Mouse (Mus musculus) central nervous system, embryonic 11.5 days (tissue): ENCODE results near the gene Ppa2. TPM values are rescaled to one million over a fixed set of nuclear protein-coding genes. Genes with fewer than 3 reads are reported as not detected.

Experiments
- polyA plus RNA-seq: library from polyadenylated mRNA; depleted of rRNA; stranded (reverse); fragments of >200 nt; gene quantifications from 2 replicates; pipeline ENCODE4 v1.2.3, GENCODE M21; 2012; rRNA removed

Ppa2 gene
- 31.2 and 44.7 TPM in 2 replicates for polyA plus RNA-seq

DNA sequence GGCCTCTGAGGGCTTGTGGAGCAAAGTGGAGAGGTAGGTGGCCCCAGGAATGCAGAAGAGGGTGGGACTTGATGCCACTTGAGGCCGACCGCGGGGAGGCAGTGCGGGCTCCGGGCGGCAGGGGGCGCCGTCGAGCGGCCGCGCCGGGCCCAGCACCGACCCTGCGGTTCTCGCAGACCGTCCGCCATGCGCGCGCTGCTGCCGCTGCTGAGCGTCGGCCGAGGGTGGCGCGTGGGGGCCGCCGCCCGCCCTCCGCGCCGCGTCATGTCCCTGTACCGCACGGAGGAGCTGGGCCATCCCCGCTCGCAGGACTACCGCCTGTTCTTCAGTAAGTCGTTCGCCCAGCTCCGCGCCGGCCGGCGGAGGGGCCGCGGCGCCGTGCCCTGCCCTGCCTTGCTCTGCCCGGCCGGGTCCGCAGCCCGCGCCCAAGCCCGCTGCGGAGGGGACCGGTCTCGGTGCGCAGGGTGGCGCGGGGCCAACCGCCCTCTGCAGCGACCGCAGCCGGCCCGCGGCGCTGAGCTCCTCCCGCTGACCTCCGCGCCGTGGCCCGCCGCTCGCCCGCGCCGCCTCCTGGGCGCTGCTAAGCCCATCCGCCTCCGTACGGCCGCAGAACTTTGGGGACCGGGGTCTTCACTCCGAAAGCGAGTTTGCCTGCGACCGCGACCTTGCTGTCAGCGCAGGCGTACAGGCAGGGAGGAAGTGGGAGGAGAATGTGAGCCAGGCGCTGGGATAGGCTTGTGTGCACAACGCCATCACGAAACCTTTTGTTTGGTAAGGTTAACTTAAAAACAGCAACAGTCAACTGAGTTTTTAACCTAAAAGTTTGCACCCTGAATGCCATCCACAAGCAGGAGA is at the start of gene Ppa2:
Ppa2 (plus strand) TSS at position 157 of the 855 bp plus-strand sequence.

Other genes with a start within 250 kb of the Ppa2 start
- gene Ints12, start 218.3 kb upstream of the Ppa2 start, polyA plus RNA-seq, result 20.2 and 29.4 TPM in 2 replicates
- 19.3 TPM in 2 replicates for gene Gstcd, start 218.1 kb upstream of the Ppa2 start, polyA plus RNA-seq
- gene Arhgef38, start 75.2 kb upstream of the Ppa2 start, polyA plus RNA-seq, result 0.04 and 0.06 TPM in 2 replicates
- 18.2 and 28.3 TPM in 2 replicates for gene Tet2, start 235.0 kb downstream of the Ppa2 start, polyA plus RNA-seq